30 mouse cellular contexts compared by ENCODE assay signal in genomic region chr11:77666766-77667165, GRCm38 (mm10). TPM values are rescaled to one million over a fixed set of nuclear protein-coding genes. Genes with fewer than 3 reads are reported as not detected.
"Had no signal": no experiment of that assay in that cellular context is flagged by ENCODE, and none has a peak within 500 bp of the region (broad histone marks: within the 10 kb centered on the region; RNA-seq: fewer than 3 reads in every experiment).

No protein-coding gene starts in this region.

RNA-seq across cellular contexts. Expression of gene Cryba1, which starts 58.3 kb away (rescaled TPM):
- total RNA-seq: left cerebral cortex, postnatal 10 days; left cerebral cortex, postnatal 14 days; left cerebral cortex, postnatal 25 days; left cerebral cortex, postnatal 36 days; liver, adult 2 months; megakaryocyte progenitor cell, adult 5-6 weeks; megakaryocyte, adult 5-6 weeks; megakaryocyte-erythroid progenitor cell, adult 5-6 weeks; midbrain, postnatal 0 days; monocyte, adult 5-6 weeks had no signal
- polyA plus RNA-seq: limb, embryonic 10.5 days; limb, embryonic 11.5 days; limb, embryonic 12.5 days; limb, embryonic 13.5 days; limb, embryonic 14.5 days; limb, embryonic 15.5 days; liver, adult 2 months; liver, embryonic 11.5 days; liver, embryonic 12.5 days; liver, embryonic 13.5 days; liver, embryonic 14.5 days; liver, embryonic 15.5 days; liver, embryonic 16.5 days; liver, postnatal 0 days; lung, adult 2 months; lung, embryonic 14.5 days; lung, embryonic 15.5 days; lung, embryonic 16.5 days; lung, postnatal 0 days; macrophage; myocyte had no signal
